Mouse (Mus musculus) kidney, postnatal 4 days (tissue): ENCODE data around the gene Acad10.

Experiments used
- DNase-seq, 2 experiments: peaks; one replicate each; pipeline ENCODE4 v3.0.0; 2021; ENCODE audit warnings: mixed read lengths in 2 of 2

Gene Acad10

DNA sequence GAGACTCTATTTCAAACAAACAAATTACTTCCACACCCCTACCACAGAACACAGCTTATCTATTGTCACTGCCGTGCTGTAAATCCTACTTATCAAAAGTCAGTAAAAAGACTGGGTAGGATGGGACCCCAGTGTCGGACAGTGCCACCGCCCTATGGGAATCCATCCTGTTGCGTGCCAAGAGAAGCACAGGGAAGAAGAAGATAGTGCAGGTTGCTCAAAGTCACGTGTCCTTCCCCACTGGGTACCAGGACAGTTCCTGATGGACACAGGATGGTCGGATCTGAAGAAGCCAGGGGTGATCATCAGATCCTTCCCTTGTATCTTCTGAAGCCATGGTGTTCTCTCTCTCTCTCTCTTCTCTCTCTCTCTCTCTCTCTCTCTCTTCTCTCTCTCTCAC, 64.6 kb downstream of the Acad10 start:
- DNase-seq, result no peak

DNA sequence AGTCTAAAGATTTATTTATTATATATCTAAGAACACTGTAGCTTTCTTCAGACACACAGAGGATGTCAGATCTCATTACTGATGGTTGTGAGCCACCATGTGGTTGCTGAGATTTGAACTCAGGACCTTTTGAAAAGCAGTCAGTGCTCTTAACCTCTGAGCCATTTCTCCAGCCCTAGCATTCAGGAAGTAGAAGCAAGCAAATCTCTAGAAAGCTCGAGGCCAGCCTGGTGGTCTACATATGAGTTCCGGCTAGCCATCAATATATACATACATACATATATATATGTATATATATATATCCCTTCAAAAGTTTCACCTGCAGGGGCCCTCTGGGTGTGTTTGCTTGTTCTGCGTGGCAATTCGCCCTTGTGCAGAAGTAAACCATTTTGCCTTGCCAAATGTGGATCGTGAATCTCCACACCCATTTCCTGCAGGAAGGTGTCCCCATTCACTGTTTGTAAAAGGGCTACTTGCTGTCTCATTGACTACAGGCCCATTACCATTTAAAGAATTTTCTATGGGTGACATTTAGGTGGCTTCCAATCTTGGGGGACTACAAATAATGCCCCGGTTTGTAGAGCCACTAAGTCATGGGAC, 65.5 kb downstream of the Acad10 start:
- DNase-seq, result no peak

- DNase-seq, result peak; percentile 90 to 95
Measured at GRCm38 (mm10) chr5:121593451-121594401, 66.6 kb downstream of the Acad10 start, which contains the start of gene Aldh2. Aldh2 (minus strand) TSS chr5:121593824.

- peak in 1 of 2 experiments; percentile 66 for DNase-seq
Measured at GRCm38 (mm10) chr5:121592816-121593407, 67.4 kb downstream of the Acad10 start.

DNA sequence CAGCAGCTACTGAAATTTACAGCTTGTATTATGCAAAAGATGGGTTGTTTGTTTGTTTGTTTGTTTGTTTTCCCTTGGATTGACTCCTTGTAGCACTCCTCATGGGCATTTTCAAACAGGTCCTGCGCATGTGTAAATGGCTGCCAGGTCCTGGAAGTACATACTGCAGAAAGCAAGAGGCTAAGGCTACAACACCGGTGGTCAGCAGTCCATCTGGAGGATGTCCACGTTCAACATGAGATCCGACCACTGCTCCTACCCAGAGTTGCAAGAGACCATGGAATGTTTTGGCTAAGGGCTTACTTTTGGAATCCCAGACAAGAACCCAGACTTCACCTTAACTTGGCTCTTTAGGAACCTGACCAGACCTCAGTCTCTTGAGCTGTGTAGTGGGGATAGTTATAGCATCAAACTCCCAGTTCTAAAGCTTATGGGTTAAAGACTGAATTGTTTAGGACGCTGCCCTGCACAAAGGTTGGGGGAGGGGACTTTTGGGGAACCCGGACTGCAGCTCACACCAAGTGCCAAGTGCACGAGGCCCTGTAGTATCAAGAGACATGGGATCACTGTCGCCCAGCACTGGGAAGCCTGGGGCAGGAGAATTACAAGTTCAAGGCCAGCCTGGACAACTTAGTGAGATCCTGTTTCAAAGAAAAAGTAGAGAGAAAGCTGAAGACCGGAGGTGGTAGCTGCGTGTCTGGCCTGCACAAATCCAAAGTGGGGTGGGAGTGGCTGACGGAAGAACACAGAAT, 68.1 kb downstream of the Acad10 start:
- DNase-seq, result peak in 1 of 2 experiments; percentile 23

DNA sequence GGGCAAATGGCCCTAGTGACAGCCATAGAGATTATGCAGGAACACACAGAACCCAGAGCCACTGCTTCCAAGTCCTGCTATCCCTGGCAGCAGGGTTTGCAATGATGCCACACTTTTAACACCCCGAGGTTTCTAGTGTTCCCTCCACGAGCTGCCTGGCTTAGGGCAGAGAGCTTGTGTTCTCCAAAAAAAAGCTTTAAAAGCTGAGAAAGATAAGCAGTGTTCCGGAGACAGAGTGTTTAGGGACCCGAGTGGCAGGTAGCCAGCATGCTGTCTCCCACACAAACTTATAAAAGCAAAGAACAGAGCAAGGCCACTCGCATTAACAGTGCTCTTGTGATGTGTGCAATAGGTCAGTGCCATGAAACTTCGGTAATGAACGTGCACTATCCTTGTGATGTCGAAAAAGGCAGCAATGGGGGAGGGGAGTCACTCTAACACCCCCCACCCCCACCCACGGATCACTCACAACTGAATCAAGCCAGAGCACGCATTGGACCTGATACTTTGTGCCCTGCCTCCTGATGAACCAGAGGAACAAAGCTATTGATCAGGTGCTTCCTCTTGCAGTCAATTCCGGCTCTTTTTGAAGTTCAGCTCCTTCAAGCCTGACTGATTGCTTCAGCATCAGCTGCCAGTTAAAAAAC, 68.8 kb downstream of the Acad10 start:
- DNase-seq, result peak in 1 of 2 experiments; percentile 23

GRCm38 (mm10) chr5:121589928-121590327, 70.4 kb downstream of the Acad10 start:
- no peak for DNase-seq

- peak in 1 of 2 experiments; percentile 49 for DNase-seq
Measured at GRCm38 (mm10) chr5:121586400-121587039, 73.8 kb downstream of the Acad10 start.

DNA sequence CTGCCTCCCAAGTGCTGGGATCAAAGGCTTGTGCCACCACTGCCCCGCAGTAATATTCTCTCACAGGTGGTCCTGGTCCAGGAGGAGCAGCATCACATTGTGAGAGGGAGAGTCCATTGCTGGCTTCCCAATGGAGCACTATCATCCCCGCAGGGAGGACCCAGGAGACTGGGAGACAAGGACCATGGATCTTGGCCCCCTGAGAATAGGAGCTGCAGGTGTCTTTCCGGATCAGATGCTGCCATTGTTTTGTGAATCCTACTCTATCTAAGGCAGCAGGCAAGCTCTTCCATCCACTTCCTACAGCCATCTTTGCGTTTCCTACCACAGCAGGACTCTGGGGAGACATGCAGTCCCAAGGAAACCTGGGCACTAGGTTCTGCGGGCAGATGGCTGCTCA, 74.6 kb downstream of the Acad10 start:
- no peak for DNase-seq

GRCm38 (mm10) chr5:121585005-121585404, 75.3 kb downstream of the Acad10 start:
- DNase-seq, result no peak

GRCm38 (mm10) chr5:121583765-121584501, 76.4 kb downstream of the Acad10 start:
- peak; percentile 91 to 94 for DNase-seq

DNA sequence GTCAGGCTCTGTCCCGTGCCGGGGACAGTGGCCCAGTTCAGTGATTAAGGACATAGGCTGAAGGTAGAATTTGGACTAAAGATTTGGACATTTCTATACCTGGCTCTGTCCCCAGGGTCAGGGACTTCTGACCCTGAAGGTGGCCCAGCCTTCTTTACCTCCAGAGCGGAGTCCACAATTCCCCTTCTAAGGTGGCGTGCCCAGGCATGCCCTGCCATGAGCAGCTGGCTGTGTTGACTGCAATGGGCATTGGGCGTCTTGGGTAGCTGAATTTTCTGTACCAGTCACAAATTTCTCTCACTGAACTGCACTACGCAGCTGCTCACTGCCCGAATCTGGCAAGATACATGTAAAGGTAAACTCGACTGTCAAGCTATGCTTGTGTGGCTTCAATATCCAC, 78.4 kb downstream of the Acad10 start:
- no peak for DNase-seq

GRCm38 (mm10) chr5:121576927-121577488, 83.3 kb downstream of the Acad10 start:
- DNase-seq, result no peak

DNA sequence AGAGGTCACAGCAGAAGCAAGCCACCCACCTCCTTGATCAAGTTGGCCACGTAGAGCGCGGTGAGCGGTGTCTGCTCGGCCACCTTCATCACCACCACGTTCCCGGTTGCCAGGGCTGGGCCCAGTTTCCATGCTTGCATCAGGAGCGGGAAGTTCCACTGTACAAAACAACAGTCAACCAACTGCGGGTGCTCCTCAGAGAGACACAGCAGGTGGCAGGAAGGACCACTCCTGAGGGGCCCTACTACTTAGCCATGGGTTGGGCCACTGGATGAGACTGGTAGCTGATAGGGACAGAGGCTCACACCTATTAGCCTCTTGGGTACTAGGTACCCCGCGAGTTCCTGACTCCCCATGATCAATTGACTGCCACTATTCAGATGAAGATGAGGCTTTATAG, 84.4 kb downstream of the Acad10 start:
- DNase-seq, result no peak

GRCm38 (mm10) chr5:121574145-121574544, 86.2 kb downstream of the Acad10 start:
- DNase-seq, result no peak
